Mouse (Mus musculus): ENCODE results near the gene Gm21915.

GRCm38 (mm10) chr9:40671323-40671930 lies 1.0 kb downstream of the Gm21915 start:
- TF ChIP-seq POLR2A (IDR thresholded peaks at IDR 0.05; ENCODE audit: extremely low read depth, insufficient read depth, low read length): no peak
- no peak for TF ChIP-seq CTCF (IDR thresholded peaks at IDR 0.05; ENCODE audit: extremely low read depth, insufficient read depth, low read length)
